Mouse (Mus musculus): ENCODE measurements around the gene Pex19.

Gene Pex19

GRCm38 (mm10) chr1:172133535-172133934, 7.0 kb downstream of the Pex19 start:
- DNase-seq (ENCODE audit: low read depth, low spot score): no peak

DNA sequence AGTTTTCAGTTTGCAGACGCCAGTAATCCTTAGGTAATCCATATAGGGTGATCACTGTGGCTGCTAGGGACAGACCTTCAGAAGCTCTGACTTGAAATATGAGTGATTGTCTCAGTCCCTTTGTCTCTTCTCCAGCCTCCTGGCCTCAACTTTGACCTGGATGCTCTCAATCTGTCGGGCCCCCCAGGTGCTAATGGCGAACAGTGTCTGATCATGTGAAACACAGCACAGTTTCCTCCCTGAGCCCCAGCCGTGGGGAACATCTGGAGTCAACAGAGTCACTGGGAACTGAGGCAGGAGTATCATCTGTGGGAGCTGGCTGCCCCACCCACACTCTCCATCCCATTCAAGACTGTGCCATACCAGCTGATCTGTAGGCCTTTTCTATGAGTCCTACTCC, 7.5 kb downstream of the Pex19 start:
- DNase-seq (ENCODE audit: low read depth, low spot score): no peak

GRCm38 (mm10) chr1:172140160-172140559, 13.6 kb downstream of the Pex19 start:
- no peak for DNase-seq (ENCODE audit: low read depth, low spot score)

DNA sequence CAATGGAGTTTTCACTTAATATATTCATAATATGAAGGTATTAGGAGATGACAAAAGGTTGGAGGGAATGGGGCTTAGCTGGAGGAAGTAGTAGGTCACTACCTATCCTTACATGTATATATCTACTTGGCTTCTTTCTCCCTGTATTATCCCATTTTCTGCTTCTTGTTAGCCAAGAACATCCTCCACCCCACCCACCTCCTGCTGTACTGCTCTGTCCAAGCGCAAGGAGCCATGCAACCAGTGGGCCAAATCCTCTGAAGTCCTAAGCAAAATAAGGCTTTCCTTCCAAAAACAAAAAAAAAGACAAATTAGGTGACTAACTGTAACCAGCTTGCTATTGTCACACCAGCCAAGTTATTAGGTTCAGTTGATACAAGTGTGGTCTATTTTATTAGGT, 14.3 kb downstream of the Pex19 start:
- no peak for DNase-seq (ENCODE audit: low read depth, low spot score)

- DNase-seq (ENCODE audit: low read depth, low spot score): no peak
These were observed 15.0 kb downstream of the Pex19 start for GRCm38 (mm10) chr1:172141529-172141928.

GRCm38 (mm10) chr1:172143570-172143969, 17.0 kb downstream of the Pex19 start:
- peak; percentile 77 for DNase-seq (ENCODE audit: low read depth, low spot score)

DNA sequence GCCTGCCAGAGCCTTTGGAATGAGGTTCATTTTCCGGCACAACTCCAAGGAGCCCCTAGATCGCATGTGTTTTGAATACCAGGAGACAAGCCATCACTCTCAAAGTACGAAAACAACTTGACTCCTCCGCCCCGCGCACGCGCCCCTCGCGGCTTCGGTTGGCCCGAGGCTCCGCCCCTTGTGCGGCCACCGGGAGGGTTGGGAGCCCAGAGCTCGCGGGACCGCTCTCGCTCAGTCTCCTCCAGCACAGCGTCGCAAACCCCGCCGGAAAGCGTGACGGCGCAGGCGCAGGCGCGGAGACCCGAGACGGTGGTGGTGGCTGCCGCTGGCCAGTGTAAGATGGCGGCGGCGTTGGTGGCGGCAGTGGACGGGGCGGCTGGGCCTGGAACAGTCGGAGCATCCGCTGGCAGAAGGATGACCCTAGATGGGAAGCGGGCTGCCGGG, 21.3 kb downstream of the Pex19 start, which contains the start of gene Dcaf8:
Dcaf8 (plus strand) TSS at position 250 of the 444 bp plus-strand sequence.
- DNase-seq (ENCODE audit: low read depth, low spot score): peak; percentile 99

GRCm38 (mm10) chr1:172148279-172148954, 21.9 kb downstream of the Pex19 start:
- peak; percentile 68 for DNase-seq (ENCODE audit: low read depth, low spot score)

DNA sequence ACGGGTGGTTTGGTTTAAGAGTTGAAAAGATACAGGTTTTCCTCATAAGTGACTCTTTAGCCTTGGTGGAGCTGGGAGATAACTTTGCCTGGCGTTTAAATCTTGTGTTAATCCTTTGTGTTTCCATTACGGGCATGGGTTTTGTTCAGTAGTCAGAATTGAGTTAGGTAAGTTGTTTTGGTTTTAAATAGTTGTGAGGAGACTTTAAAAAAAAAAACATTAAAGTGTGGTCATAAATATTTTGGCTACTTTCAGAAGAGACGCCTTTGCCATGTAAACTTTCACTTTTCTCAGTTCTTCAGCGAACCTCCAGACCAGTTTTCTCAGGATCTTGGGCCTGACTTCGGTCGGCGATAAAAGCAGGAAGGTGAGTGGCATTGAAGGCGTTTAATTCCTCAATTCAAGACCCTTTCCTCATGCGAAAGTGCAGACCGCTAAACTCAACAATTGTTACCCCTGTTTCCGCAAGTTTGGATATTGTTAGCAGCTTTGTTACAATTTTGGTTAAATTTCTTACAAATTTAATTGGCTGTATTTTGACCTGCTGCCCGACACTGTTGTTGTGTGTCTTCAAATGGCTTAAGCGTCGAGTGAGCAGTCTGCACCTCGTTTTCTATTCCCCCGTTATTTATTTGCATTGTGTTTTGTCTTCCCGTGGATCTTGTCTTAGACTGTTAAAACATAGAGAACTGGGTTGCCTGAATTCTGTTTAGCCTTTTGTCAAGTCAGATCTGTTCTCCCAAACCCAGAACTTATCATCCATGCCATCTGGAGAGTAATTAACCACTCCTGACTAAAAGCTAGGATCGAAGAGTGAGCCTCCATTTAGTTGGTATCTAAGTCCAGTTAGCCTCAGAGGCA, 22.6 kb downstream of the Pex19 start:
- no peak for DNase-seq (ENCODE audit: low read depth, low spot score)

DNA sequence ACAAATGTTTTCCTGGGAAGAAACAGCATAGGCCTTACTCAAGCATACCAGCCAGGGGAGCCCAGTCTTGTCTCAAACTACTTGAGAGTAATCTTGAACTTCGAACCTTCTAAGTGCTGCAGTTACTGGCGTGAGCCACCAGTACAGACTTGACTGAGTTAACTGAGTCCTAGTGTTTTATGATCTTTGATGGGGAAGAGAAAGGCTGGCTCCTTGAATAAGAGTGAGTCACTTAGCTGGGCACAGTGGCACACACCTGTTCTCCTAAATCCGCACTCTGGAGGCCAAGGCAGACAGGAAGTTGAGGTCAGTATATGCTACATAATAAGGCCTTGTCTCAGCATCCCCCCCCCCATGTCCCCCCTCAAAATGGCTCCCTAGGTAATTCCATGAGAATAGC, 28.0 kb downstream of the Pex19 start:
- DNase-seq (ENCODE audit: low read depth, low spot score): no peak

DNA sequence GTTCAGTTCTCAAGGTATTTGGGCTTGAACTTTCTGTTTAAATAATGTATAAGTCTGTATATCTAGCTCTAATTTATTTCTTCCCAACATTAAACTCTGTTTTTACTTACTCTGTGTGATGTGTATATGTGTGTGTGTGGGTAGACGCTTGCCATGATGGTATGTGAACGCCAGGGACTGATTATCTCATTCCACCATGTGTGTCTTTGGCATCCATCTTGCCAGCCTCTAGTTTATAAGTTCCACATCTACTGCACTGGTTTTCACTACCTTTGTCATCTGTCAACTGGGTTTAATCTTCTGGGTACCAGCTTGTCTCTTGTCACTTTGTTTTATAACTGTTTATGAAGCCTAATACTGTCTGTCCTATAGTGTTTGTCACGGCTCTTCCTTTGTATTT, 29.0 kb downstream of the Pex19 start:
- no peak for DNase-seq (ENCODE audit: low read depth, low spot score)

DNA sequence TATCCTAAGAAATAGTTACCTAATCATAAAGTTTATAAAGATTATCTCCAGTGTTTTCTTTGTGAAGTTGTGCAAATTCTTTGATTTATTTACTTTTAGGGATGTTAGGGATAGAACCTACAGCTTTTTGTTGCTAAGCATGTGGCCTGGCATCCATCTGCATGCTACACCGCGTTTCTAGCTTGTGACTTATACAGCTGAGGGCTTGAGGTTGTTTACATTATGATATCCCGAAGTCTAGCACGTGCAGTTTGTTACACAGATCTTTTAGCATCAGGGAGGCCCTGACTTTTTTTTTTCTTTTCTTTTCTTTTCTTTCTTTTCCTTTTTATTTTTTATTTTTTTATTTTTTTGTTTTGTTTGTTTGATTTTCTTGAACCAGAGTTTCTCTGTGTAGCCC, 33.4 kb downstream of the Pex19 start:
- DNase-seq (ENCODE audit: low read depth, low spot score): no peak

DNA sequence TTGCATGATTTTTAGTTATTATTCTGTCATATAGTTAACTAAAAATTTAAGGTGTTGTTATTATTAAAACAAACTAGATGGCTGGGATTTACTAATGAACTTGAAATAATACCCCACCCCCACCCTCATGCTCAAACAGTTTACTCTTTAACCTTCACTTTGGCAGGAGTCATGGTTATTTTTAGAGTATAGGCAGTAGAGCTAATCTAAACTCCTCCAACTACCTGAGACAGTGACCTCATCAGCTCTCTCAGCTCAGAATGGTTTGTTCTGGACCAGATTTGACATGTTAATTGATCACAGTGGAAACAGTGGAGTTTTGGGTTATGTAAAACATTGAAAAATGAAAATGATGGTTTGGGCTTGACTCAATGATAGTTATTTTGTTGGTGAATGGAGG, 34.0 kb downstream of the Pex19 start:
- no peak for DNase-seq (ENCODE audit: low read depth, low spot score)

GRCm38 (mm10) chr1:172162009-172162408, 35.5 kb downstream of the Pex19 start:
- peak; percentile 46 for DNase-seq (ENCODE audit: low read depth, low spot score)

- no peak for DNase-seq (ENCODE audit: low read depth, low spot score)
These were observed 36.4 kb downstream of the Pex19 start for GRCm38 (mm10) chr1:172162959-172163358.

GRCm38 (mm10) chr1:172167911-172168310, 41.4 kb downstream of the Pex19 start:
- DNase-seq (ENCODE audit: low read depth, low spot score): no peak

- no peak for DNase-seq (ENCODE audit: low read depth, low spot score)
These were observed 43.3 kb downstream of the Pex19 start for GRCm38 (mm10) chr1:172169809-172170208.

GRCm38 (mm10) chr1:172172381-172172780, 45.8 kb downstream of the Pex19 start:
- no peak for DNase-seq (ENCODE audit: low read depth, low spot score)

DNA sequence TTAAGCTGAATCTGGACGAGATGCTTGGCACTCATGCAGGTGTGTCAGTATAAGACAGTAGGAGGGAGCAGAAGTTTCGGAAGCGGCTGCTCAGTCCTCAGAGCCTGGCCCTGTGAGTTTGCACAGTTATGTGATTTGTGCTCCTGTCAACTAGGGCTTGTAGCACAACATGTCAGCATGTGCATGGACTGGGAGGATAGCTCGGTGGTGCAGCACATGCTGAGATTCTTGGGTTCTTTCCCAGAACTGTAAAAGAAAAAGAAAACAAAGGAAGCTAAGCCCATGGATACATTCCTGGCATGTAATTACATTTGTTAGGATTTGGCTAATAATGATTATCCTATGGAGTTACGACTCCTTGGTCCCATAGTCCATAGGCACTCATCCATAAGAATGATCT, 46.6 kb downstream of the Pex19 start:
- no peak for DNase-seq (ENCODE audit: low read depth, low spot score)

GRCm38 (mm10) chr1:172177791-172178190, 51.2 kb downstream of the Pex19 start:
- DNase-seq (ENCODE audit: low read depth, low spot score): no peak

DNA sequence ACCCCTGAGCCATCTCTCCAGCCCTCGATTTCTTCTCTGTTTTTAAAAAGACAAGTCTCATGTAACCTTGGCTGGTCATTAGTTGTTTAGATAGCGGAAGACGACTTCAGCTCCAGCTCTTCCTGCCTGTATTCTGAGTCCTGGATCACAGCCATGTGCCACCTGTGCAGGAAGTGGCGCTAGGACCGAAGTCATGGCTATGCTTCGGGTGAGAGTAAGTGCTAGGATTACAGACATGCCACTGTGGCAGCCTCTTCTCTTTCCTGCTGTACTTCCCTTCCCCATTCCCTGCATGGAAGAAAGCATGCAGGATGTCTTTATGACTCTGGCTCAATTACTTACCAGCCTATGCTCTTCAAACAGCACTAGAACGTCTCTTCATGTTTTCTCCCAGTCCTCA, 52.5 kb downstream of the Pex19 start:
- no peak for DNase-seq (ENCODE audit: low read depth, low spot score)

DNA sequence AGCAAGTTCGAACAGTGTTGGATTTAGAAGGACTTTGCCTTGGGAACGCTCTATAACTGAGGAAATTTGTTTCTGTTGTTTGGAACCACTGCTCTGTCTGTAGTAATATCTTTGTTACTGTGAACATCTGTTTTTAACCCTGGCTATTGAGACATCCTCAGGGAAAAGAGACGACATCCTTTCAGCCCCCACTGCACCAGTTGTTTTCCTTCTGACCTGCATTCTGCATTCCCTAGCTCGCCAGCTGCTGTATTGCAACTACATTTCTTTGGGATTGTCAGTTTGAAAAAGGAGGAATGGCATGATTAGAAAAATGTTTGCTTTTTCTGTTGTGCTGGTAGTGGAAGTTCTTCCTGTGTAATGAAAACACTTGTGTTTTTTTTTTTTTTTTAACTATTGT, 54.3 kb downstream of the Pex19 start:
- DNase-seq (ENCODE audit: low read depth, low spot score): no peak

DNA sequence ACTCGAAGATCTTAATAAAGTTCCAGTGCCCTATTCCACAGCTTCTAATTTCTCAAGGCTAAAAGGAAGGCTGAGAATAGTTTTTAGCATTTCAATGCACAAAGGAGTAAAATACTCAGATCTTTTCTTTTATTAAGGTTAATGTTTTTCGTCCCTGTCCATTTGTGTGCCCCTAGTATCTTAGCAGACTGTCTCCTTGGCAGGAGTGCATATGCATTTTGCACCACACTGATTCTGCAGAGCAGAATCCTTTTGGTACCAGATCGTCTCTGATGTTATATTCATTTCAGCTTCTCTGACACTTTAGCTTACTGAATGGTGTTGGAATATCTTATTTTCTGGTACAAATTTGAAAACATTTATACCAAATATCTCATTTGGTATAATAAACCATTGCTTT, 55.2 kb downstream of the Pex19 start:
- no peak for DNase-seq (ENCODE audit: low read depth, low spot score)

Data from ZHBTc4 (cell line).